Mouse (Mus musculus): ENCODE measurements around the gene Rxfp4.

Gene Rxfp4

DNA sequence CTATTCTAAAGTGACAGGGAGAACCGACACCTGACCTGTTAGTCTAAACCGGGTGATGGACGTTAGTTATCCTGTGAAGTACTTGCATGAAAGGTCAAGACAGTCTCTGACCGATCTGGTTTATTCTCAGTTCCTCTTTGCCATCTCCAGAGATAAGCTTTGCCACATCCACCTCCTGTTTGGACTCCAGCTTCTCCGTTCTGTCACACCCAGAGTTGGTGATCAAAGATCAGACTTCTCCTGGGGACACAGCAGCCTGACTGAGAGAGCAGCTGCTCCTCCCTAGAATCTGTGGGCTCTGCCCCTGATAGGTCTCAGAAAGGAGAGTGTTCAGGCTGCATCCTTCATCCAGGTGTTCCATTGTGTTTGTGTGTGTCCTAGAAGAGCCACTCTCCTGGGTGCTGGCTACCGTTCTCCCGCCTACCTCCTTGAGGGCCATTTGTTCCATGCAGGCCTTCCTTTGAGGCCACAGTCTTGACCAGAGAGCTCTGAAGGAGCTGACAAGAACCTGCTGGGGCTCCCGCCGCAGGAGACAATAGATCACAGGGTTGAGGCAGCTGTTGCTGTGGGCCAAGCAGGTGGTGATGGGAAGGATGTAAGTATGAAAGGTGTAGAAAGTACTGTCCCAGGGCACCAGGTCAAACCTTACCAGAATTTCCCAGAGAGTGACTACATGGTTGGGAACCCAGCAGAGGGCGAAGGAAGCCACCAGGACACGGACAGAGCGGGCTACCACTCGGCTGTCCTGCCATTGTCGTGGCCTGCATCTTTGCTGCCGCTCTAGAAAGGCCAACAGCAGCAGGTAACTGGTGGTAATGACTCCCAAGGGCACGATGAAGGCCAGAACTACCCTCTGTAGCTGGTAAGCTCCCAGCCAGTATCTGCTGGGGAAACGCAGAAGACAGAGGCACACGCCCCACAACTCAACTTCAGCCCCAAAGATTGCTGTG, 998 bp downstream of the Rxfp4 start:
- in situ Hi-C loops (cut with MboI): no loop called here

DNA sequence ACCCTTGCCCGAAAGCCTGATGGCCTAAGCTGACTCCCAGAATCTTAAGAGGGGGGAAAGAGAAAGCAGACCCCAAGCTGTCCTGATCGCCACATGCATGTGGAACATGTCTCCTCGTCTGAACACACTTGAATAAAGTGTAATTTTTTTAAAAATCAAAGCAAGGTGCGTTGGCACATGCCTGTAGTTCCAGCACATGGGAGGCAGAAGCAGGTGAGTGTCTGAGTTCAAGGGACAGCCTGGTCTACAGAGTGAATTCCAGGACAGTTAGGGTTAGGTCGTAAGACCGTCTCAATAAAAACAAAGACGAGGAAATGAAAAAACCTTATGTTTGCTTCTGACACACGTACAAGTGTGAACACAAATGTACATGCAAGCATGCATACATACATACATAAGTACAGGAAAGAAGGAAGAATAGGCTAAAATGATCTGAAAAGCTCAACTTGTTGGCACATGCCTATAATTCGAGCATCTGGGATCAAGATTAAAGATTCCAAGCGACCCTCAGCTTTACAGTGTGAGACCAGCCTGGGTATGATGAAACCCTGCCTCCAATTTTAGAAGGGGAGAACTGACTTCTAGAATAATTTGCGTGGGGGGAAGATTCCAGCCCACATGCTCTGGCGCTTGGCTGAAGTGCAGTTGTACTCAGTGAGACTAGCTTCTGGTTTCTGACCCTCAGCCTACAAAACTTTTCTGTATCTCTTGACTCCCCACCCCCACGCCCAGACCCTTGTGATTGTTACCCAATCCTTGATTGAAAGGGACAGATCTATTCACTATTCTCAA, 2.0 kb downstream of the Rxfp4 start:
- in situ Hi-C loops (cut with MboI): no loop called here

DNA sequence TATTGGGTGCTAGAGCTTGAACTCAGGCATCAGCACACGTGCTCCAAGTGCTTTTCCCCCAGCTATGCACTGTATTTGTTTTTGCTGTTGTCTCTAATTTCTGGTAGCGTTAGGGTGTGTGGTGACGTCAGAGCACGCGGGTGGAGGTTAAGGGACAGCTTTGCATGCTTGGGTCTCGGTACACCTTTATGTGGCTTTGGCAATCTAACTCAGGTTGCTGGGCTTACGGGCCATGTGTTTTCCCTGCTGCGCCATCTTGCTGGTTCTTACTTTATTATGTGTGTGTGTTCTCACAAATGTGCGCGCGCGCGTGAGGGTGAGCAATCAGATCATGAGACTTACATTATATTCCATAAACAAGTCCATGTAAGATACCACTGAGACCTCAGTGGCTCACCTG, 3.0 kb downstream of the Rxfp4 start:
- in situ Hi-C loops (cut with MboI): no loop called here

DNA sequence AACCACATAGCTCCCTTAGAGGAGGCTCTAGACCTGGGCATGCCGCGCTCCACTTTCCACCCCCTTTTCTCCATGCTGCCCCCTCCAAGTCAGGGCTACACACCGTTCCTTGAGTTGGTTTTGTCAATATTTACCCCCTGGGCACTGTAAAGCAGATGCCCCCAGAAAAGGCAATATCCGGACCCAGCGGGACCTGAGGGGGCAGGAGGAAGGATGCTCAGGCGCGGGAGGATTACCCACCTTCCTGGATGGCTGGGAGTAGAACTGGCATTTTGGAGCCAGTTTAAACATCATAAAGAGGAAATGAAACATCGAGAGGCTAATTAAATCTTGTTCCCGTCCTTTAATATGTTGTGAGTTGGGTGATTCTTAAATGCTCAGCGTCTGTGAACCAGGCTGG, 3.8 kb downstream of the Rxfp4 start:
- in situ Hi-C loops (cut with MboI): no loop called here

DNA sequence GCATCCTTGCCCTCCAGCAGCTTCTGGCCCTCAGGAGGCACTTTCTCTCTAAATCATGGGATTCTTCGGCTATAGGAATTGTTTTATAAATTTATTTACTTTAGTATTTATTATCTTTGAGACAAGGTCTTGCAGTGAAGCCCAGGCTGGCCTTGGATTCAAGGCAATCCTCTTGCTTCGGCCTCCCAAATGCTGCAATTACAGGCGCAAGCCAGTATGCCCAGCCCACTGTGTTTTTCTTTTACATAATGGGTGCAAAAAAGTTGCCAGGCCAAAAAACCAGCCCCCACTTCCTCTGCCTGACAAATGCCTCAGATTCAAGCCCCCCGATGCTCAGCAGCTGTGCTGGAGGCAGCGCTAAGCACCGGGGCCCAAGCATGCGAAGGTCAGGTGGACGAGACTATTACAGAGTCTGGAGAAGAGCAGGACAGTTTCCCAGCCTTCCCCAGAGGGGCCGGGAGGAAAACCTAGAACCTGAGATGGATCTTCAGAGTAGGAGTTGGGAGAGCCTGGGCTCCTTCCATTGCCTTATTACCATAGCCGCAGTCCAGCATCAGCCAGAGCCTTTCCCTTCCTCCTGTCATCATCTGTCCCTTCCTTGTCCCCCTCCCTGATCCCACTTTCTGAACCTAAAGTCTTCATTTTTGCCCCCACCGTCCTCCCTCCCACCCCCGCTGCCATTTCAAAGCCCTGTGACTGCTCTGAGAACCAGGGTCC, 4.3 kb downstream of the Rxfp4 start:
- in situ Hi-C loops (cut with MboI): no loop called here

DNA sequence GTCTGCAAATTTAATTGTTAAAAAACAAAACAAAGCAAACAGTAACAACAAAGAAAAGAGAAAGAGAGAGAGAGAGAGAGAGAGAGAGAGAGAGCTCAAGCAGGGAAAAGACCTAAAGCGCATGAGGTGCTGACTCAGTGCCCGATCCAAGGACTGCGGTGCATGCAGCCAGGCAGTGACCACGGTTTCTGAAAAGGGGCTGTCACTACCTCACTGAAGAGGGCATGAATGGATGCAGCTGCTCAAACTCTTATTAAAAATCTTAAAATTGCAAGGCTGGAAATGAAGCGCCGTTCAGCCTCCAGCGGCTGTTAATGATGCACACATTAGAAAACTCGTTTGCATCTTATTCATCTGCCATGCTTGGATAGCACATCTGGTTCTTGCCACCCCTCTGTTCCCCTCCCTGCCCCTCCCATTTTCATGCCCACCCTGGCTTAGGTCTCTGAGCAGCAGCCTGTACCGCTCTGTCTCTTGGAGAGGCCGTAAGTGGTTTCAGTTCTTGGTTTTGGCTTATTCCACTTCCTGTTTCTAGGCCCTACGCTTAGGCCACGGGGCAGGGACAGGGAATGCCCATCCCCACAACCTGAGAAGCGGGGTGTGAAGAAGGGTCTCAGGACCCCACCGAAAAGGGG, 5.0 kb downstream of the Rxfp4 start:
- in situ Hi-C loops (cut with MboI): no loop called here

DNA sequence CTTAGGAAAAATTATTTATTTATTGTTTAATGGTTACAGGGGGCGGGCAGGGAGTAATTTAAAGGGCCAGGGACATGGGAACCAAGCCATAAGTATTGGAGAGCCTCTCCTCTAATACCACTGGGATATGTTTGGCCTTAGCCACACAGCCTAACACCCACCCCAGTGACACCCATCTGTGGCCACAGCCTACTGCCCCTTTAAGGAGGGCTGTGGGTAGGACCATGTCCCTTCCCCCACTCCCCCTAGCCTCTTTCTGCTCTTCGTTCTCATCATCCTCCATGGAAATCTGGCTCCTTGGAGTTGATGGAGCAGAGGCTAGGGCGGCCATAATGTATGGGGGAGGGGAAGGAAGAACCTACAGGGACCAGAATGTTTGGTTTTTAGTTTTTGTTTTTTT, 5.9 kb downstream of the Rxfp4 start:
- in situ Hi-C loops (cut with MboI): no loop called here

DNA sequence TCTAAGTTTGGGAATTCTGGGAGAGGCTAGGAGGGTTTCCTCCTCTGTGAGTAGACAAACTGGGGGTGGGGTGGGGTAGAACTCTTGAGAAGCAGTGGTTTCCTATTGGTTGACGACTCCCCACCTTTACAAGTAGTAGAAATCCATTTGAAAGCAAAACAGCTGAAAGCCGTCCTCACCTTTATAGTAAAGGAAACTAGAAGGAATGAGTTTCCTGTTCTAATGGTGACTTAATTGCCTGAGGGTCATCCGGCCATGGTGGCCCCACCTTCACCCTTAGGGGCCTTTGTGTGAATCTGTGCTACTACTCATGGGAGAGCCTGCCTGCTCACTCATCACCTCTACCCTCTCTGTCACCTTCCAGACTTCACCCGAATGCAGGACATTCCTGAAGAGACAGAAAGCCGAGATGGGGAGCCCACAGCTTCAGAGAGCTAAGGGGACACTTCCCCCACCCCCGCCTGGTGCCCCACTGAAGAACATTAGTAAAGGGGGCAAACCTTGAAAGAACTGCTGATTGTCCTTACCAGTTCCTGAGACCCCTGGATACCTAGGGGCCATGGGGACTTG, 6.4 kb downstream of the Rxfp4 start:
- in situ Hi-C loops (cut with MboI): no loop called here

DNA sequence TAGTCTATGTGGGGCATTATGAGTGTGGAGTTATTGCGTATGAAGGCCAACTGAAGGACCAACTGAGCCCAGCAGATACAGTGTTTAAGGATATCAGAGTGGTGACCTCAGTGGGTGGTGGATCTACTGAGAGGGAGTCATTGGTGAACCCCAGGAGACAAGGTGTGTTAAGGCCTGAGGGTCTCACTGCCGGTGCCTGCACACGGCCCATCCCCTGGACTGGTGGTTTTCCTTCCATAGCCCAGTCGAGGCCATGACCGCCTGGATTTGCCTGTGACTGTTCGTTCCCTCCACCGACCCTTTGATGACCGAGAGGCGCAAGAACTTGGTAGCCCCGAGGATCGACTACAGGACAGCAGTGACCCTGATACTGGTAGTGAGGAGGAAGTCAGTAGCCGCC, 7.0 kb downstream of the Rxfp4 start:
- in situ Hi-C loops (cut with MboI): no loop called here

DNA sequence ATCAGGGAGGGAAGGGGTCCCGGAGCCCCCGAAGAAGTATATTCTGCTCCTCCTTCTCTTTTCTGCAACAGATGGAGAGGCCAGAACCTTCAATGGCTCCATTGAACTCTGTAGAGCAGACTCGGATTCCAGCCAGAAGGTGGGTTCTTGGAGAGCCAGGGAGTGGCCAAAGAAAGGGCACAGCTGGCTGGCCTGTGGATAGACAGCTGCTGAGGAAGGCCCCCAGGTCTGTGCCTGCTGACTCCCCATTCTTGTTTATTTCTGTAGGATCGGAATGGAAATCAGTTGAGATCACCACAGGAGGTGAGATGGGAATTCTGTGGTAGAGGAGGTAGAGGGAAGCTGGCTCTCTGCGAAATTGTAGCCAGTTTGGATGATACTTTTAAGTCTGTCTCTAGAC, 9.9 kb downstream of the Rxfp4 start:
- in situ Hi-C loops (cut with MboI): loop anchor here (5.0 kb wide), 1 partner anchor 36 kb away; the partner anchor contains the start of gene Arhgef2

DNA sequence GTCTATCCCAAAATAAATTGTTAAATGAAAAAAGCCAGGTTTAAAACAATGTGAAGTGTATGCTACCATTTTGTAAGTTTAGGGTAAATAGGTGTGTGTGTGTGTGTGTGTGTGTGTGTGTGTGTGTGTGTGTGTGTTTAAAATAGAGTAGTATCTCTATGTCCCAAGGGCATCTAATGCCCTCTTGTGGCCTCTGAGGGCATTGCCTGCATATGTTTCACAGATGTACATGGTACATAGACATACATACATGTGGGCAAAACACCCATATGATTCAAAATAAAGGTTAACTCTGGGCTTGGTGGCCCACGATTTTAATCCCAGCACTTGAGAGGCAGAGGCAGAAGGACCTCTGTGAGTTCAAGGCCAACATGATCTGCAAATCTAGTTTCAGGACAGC, 12.3 kb downstream of the Rxfp4 start:
- in situ Hi-C loops (cut with MboI): loop anchor here (5.0 kb wide), 1 partner anchor 33 kb away; the partner anchor contains the start of gene Arhgef2

DNA sequence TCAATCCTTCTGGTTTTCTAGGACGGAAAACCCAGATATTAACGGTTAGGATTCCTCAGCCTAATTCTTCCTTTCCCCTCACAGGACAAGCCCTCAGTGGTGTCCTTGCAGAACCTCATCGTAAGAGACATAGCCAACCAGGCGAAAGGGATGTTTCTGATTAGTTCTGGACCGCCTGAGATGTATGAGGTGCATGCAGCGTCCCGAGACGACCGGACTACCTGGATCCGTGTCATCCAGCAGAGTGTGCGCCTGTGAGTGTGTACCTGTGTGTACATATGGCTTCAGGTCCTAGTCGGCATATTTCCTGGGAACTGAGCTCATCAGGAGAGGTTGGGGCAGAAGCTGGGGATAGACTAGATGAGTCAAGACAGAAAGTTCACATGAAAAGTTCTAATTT, 13.7 kb downstream of the Rxfp4 start:
- in situ Hi-C loops (cut with MboI): no loop called here

DNA sequence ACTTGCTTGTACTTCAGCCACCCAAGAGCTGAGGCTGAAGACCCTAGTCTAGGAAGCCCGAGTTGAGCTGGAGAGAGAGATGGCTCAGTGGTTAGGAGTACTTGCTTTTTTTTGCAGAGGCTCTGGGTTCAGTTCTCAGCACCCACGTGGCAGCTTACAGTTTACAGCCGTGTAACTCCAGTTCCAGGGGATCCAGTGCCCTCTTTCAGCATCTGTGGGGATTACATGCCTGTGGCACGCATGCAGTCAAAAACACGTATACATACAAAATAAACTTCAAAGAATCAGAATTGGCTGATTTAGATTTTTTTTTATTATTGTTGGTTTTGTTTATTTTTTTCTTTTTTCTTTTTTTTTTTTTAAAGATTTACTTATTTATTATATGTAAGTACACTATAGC, 15.8 kb downstream of the Rxfp4 start:
- in situ Hi-C loops (cut with MboI): no loop called here

DNA sequence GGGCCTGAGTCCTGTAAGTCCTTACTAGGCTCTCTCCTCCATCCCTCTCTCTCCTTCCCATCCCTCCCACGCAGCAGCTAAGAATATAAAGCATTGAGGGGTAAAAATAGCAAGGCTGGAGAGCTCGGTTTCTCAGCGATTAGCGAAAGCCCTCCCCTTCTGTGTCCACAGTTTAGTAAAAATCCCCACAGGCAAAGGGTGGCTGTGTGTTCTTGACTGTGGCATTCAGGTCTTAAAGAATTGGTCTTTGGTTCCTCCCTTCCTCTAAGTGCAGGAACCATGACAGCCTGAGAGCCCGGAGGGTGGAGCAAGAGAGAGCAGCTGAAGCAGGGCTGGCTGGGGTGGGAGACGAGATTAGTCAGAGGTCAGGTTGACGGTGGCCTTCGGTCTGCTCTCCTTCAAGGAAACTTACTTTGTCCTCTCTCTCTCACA, 16.4 kb downstream of the Rxfp4 start:
- in situ Hi-C loops (cut with MboI): no loop called here

DNA sequence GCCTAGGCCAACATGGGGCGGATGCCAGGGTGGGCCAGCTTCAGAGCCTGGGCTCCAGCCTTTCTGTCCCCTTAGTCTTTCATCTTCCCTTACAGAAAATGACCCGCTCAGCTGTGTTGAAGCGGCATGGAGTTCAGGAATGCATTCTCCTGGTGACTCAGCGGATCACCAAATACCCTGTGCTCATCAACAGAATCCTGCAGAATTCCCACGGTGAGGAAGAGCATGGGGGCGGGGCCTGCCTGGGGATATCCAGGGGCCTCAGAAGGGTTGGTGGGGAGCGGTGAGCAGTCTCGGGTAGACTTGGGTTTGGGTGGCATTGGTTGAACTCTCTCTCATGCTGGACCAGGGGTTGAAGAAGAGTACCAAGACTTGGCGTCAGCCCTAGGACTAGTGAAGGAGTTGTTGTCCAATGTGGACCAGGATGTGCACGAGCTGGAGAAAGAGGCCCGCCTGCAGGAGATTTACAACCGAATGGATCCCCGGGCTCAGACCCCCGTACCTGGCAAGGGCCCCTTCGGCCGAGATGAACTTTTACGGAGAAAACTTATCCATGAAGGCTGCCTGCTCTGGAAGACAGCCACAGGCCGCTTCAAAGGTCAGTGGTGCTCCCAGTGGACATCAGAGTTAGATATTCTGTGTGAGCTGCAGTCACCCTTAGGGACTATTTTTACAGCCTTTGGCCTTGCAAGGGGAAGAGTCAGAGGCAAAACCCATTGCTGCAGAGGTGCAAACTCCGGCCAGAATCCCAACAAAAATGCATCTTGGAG, 17.3 kb downstream of the Rxfp4 start:
- in situ Hi-C loops (cut with MboI): no loop called here

DNA sequence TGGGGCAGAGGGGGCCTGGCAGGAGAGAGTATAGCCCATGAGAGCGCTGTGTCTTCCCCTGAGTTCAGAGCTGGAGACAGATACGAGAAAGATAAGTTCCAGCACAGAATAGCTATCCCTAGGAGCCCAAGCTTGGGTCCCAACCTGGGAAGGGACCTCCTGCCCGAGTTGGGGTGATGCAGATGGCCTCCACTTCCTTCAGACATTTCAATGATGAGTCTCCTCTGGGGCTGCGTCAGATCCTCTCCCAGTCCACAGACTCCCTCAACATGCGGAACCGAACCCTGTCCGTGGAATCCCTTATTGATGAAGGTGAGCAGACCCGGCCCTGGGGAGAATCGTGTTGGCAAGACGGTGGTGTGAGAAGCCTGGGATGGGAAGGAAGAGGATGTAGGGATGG, 19.9 kb downstream of the Rxfp4 start:
- in situ Hi-C loops (cut with MboI): no loop called here

DNA sequence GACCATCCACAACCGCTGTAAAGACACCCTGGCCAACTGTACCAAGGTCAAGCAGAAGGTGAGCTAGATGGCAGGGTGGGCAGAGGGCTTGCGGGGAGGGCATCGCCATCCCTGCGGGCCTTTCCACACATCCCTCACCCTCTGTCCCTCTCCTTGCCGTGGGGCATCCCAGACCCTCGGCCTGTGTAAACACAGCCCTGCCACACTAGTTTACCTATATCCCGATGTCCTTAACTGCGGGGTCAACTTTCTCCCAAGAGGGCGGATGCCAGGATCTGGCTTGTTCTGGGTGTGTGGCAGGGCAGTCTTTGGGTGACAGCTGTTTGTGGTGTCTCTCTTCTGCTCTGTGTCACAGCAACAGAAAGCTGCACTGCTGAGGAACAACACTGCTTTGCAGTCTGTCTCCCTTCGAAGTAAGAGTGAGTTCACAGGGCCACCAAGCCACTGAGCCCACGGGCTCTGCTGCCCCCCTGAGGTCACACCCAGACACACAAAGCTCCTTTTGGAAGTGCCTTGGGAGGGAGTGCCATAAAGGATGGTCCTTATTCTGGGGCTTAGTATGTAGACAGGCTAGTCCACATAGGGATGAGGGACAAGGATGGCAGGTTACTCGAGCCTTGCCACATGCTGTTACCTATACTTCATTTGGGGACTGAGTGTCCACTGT, 20.9 kb downstream of the Rxfp4 start:
- in situ Hi-C loops (cut with MboI): no loop called here

DNA sequence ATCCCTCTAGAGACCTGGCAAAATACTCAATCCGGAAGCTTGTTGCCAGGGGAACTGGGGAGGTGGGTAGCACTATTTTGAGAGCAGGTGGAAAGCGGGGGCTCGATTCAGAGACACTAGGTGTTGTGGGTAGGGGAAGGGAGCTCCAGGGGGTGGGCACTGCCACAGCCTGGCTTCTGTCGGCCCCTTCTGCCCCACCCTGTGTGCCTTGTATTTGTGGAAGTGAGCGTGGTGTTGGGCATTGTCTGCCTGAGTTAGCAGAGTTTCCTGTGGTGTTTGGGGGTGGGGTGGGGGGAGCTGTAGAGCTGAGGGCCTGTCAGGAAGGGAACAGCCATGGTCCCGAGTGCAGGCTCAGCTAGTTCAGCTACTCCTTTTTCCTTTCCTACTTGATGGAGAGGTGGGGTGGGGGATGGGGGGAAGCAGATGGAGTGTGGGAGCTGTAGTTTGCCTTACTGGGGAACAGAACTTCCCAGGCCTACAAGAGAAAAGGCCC, 22.0 kb downstream of the Rxfp4 start:
- in situ Hi-C loops (cut with MboI): no loop called here

DNA sequence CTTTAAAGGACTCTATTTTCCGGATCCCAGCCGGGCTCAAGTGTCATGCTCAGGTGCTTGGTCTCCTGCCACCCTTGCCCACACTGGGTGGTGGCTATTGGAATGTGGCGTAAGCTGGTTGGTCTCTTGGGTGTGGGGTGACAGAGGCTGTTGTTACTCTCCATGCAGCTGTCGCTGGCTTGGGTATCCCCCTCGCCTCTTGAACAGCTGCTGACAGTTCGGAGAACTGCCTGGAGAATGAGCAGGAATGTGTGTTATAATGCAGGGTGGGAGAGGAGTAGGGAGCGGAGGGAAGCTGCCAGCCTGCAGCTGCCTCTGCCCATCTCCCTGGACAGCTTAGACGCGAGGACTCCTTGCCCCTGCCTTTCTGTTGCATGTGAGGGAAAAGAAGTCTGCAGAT, 22.9 kb downstream of the Rxfp4 start:
- in situ Hi-C loops (cut with MboI): no loop called here

DNA sequence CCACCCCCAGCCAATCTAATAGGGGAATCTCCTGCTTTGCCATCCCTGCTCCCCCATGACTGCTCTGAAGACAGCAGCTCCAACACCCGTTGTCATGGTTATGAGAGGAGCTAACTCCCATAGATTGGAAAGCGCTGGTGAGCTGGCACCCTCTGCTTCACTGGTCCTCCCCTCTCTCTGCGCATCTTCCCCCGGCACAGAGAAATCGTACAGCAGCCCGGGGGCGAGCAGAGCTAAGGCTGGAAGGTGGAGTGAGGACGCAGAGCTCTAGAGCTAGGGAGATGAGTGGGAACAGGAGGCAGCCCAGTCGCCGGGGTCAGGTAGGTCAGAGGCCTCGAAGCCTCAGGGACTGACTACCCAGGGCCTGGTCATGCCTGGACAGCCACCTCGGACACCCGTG, 23.7 kb downstream of the Rxfp4 start:
- in situ Hi-C loops (cut with MboI): no loop called here
